Mouse (Mus musculus) small intestine, adult 2 months (tissue): ENCODE data around the gene Tspan14.

ENCODE experiments used
- CTCF ChIP-seq: fragments of 200-500 bp; IDR thresholded peaks from 2 replicates; pipeline ENCODE4 v1.5.1; 2012; ENCODE audit warnings: low read depth, mild to moderate bottlenecking, control low read depth, inconsistent platforms, low read length, moderate library complexity, mixed read lengths; ENCODE audit not compliant: insufficient replicate concordance, insufficient read length; ENCODE audit errors: extremely low read depth
- POLR2A ChIP-seq: fragments of 200-500 bp; IDR thresholded peaks from 2 replicates; pipeline ENCODE4 v1.6.1; 2012; ENCODE audit warnings: low read depth, mild to moderate bottlenecking, control low read depth, inconsistent platforms, low read length, moderate library complexity

GRCm38 (mm10) chr14:41001576-41001975 lies 35.0 kb upstream of the Tspan14 start:
- no peak for TF ChIP-seq POLR2A
- TF ChIP-seq CTCF = no peak
